Mouse (Mus musculus) heart, embryonic 14.5 days (tissue): ENCODE data around the gene Mvb12b. TPM values are rescaled to one million over a fixed set of nuclear protein-coding genes. Genes with fewer than 3 reads are reported as not detected.
A peak's percentile ranks its signal among the peaks of the same experiment; 100 is the strongest.

ENCODE experiments used
- ATAC-seq: fragments of 200-750 bp; cut with Nextera tagmentation; 2 replicates; pipeline ENCODE4 v1.8.0; 2017; ENCODE audit warnings: low read depth, moderate TSS enrichment; ENCODE audit not compliant: insufficient number of reproducible peaks, insufficient read depth, low FRiP score
- H3K27ac ChIP-seq, 2 experiments: fragments of 200-500 bp in 1 of 2; fragments of 300-500 bp in 1 of 2; sonication (generic) in 1 of 2; replicated peaks in 1 of 2; 2 replicates each; pipeline ENCODE4 v1.5.1; 2012 to 2014; ENCODE audit warnings: low read depth in 2 of 2, low read length in 2 of 2, control low read depth in 1 of 2, mild to moderate bottlenecking in 1 of 2, mixed read lengths in 1 of 2; ENCODE audit not compliant: control insufficient read depth in 1 of 2, insufficient read depth in 1 of 2
- H3K27me3 ChIP-seq: fragments of 300-500 bp; sonication (generic); 2 replicates; pipeline ENCODE4 v1.6.1; 2014; ENCODE audit warnings: mild to moderate bottlenecking, low read length, control low read depth; ENCODE audit not compliant: control insufficient read depth, insufficient read depth
- H3K36me3 ChIP-seq: fragments of 300-500 bp; sonication (generic); 2 replicates; pipeline ENCODE4 v1.6.1; 2014; ENCODE audit warnings: mild to moderate bottlenecking, control low read depth, low read length, mixed read lengths; ENCODE audit not compliant: control insufficient read depth, insufficient read depth
- H3K4me1 ChIP-seq, 2 experiments: fragments of 200-500 bp in 1 of 2; fragments of 300-500 bp in 1 of 2; sonication (generic) in 1 of 2; 2 replicates each; pipeline ENCODE4 v1.6.1; 2012 to 2014; ENCODE audit warnings: low read length in 2 of 2, control low read depth in 1 of 2, mixed read lengths in 1 of 2; ENCODE audit not compliant: control insufficient read depth in 2 of 2, insufficient read depth in 2 of 2
- H3K4me2 ChIP-seq: fragments of 300-500 bp; sonication (generic); 2 replicates; pipeline ENCODE4 v1.6.1; 2014; ENCODE audit warnings: mild to moderate bottlenecking, low read length
- H3K4me3 ChIP-seq, 2 experiments: fragments of 200-500 bp in 1 of 2; fragments of 300-500 bp in 1 of 2; sonication (generic) in 1 of 2; 2 replicates each; pipeline ENCODE4 v1.5.1; 2012 to 2014; ENCODE audit warnings: low read length in 2 of 2, mild to moderate bottlenecking in 2 of 2, control low read depth in 1 of 2, low read depth in 1 of 2, moderate library complexity in 1 of 2; ENCODE audit not compliant: control insufficient read depth in 1 of 2, insufficient read depth in 1 of 2
- H3K9ac ChIP-seq: fragments of 300-500 bp; sonication (generic); 2 replicates; pipeline ENCODE4 v1.6.1; 2014; ENCODE audit warnings: mild to moderate bottlenecking, low read length
- H3K9me3 ChIP-seq: fragments of 300-500 bp; sonication (generic); 2 replicates; pipeline ENCODE4 v1.6.1; 2016; ENCODE audit warnings: low read length, control low read depth; ENCODE audit not compliant: control insufficient read depth
- WGBS: fragments of 180-500 bp; shearing (Covaris S2); extraction: QIAGEN DNeasy Blood & Tissue Kit; methylation state at CpG from one replicate; pipeline ENCODE4 v1.1.7; 2014; 5-methylcytosine and 5-hydroxymethylcytosine counted together
- polyA plus RNA-seq: library from polyadenylated mRNA; unstranded; fragments of >200 nt; fragmentation: Nextera tagmentation; extraction: Ambion mirVana; gene quantifications from 2 replicates; pipeline ENCODE4 v1.2.1, GENCODE M21; 2014

Mvb12b gene
- polyA plus RNA-seq, 1 experiment from 2014 or later: 10.4 TPM

DNA sequence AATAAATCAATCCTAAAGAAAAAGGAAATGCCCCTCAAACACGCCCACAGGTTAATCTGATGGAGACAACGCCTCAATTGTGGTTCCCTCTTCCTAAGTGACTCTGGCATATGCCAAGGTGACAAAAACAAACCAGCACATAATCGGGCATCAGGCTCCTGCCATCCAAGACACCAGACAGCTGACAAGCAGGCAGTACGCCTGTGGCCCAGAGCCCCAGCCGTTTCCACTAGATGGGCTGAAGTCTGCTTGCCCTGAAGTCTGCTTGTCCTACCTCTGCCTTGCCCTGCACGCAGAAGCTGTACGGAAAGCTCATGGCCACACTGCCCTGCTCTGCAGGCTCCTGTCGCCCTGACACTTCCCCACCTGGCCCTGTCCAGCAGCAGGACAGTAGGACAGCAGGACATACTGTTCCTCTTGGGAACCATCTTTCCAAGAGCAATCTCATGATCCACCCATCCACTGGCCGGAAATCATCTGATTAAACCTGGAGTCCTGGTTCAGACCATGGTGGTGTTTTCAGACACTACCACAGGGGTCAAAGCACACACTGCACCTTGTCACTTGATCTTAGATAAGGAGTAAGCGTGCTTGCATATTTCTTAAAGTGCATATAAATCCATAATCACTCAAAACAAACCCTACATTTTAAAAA, 17.9 kb downstream of the Mvb12b start:
- peak overlapping the region; percentile 46 to 58 for H3K27ac ChIP-seq
- no peaks in the 10 kb centered on the region for H3K9me3 ChIP-seq
- H3K4me2 ChIP-seq: no peak overlapping the region
- 60% methylated on average over 10 of the region's 10 CpGs for WGBS
- peaks cover 12 to 15% of the 10 kb centered on the region in 2 experiments for H3K4me1 ChIP-seq
- no peak for ATAC-seq
- H3K4me3 ChIP-seq: no peak overlapping the region
- H3K9ac ChIP-seq: no peak overlapping the region
- no peaks in the 10 kb centered on the region for H3K27me3 ChIP-seq
- peaks cover 14% of the 10 kb centered on the region for H3K36me3 ChIP-seq

DNA sequence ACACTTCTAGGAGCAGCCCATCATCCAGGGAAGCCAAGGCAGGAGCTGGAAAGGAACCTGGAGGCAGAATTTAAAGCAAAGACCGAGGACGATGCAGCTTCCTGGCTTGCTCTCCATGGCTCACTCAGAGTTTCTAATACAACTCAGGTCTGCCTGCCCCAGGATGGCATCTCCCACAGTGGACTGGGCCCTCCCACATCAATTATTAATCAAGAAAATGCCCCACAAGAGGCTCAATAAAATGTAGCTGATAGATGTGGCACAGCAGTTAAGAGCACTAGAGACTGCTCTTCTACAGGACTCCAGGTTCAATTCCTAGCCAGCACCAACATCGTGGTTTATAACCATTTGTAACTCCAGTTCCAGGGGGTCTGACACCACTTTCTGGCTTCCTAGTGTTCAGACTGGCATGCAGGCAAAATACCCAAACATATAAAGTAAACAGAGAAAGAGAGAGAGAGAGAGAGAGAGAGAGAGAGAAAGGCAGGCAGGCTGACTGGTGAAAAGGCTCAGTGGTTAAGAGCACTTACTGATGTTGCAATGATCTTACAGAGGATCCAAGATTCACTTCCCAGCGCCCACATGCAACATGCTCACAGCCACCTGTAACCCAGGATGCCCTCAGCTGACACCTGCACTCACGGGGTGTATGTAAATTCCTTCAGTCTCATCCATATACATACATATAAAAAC, 18.6 kb downstream of the Mvb12b start:
- ATAC-seq: no peak

DNA sequence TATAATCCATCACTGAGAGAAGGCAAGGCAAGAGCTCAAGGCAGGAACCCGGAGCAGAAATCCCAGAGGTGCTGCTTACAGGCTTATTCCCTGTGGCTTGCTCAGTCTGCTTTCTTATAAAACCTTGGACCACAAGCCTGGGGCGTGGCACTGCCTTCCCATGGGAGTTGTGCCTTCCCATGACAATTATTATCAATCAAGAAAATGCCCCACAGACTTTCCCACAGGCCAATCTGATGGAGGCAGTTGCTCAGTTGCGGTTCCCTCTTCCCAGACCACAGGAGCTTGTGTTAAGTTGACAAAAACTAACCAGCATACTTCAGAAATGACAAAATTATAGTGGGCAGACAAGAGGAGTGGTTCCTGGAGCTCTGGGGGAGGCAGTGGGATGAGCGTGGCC, 19.4 kb downstream of the Mvb12b start:
- Histone ChIP-seq H3K4me3 (no peak overlapping the region), H3K36me3 (peaks cover 10% of the 10 kb centered on the region), H3K4me1 (peaks cover 7 to 14% of the 10 kb centered on the region in 2 experiments), H3K27ac (no peak overlapping the region), H3K9ac (no peak overlapping the region), H3K27me3 (no peaks in the 10 kb centered on the region), H3K4me2 (no peak overlapping the region), H3K9me3 (no peaks in the 10 kb centered on the region)
- no peak for ATAC-seq
- 80% methylated on average over 4 of the region's 4 CpGs for WGBS

More for the DNA sequence above, 18.6 kb downstream of the Mvb12b start:
- WGBS: 65% methylated on average over 5 of the region's 5 CpGs
- Histone ChIP-seq H3K4me1 (peaks cover 7 to 14% of the 10 kb centered on the region in 2 experiments), H3K4me3 (no peak overlapping the region), H3K27me3 (no peaks in the 10 kb centered on the region), H3K4me2 (no peak overlapping the region), H3K27ac (no peak overlapping the region), H3K9me3 (no peaks in the 10 kb centered on the region), H3K36me3 (peaks cover 14% of the 10 kb centered on the region), H3K9ac (no peak overlapping the region)

DNA sequence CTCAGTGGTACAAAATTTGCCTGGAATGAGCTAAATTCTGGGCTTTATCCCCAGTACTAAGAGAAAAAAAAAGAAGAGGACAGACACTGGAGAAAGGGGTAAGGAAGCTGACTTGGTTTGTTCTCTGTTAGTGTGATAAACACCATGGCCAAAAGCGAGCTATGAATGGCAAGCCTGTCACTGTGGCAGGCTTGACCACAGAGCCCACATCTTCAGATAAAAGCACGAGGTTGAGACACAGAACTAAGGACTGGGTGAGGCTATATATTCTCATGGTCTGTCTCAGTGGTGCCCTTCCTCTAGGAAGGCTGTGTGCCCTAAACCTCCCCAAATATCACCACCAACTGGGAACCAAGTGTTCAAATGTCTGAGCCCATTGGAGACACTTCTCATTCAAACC, 31.0 kb downstream of the Mvb12b start:
- H3K27me3 ChIP-seq: no peaks in the 10 kb centered on the region
- H3K9ac ChIP-seq: no peak overlapping the region
- no peak overlapping the region for H3K27ac ChIP-seq
- no peak for ATAC-seq
- no peaks in the 10 kb centered on the region for H3K9me3 ChIP-seq
- no peaks in the 10 kb centered on the region for H3K36me3 ChIP-seq
- peaks cover 0 to 7% of the 10 kb centered on the region in 2 experiments; a peak in 1 of 4 replicates for H3K4me1 ChIP-seq
- no peak overlapping the region for H3K4me3 ChIP-seq
- WGBS: 47% methylated on average over 2 of the region's 2 CpGs
- no peak overlapping the region for H3K4me2 ChIP-seq

DNA sequence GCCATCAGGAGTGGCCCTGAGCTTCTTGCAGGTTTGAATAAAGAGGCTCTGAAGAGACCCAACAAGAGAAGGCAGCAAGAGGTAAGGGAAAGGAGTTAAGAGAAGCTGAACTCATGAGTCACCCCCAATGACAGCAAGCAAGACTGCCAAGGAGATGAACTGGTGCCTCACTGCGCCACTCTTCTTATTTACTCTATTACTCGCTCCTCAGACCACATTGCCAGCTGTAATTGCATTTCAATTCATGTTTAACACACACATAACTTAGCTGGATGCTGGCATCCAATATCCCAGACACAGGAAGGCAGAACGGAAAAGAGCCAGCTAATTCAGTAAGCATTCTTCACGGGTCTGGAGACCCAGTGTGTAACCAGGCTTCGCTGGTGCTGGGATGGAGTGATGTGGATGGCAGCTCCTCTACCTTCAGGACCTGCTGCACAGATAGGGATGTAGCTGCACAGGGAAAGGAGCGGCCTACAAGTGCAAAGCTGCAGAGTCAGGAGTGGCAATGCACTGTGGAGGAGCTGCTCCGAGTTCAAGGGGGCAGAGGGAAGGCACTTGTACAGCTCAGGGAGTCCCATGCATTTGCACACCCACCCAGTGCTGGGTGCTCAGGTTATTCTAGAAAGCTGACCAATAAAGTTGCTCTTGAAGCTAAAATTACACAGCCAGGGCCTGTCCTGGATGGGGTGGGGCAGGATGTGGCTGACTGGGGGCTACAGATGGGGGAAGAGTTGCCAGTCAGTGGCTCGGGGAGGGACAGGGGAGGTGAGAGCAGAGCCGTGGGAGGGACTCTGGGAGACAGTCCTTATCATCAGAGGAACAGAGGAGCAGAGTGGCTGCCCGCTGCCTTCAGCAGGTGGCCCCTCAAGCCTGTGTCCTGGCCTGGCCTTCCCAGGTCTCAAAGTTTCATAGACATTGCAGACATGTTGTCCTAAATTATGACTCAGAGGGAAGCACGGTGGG, 34.5 kb downstream of the Mvb12b start:
- Histone ChIP-seq H3K9ac (no peak overlapping the region), H3K9me3 (no peaks in the 10 kb centered on the region), H3K4me1 (no peaks in the 10 kb centered on the region; a peak in 1 of 4 replicates), H3K4me2 (no peak overlapping the region), H3K36me3 (no peaks in the 10 kb centered on the region), H3K4me3 (no peak overlapping the region), H3K27me3 (no peaks in the 10 kb centered on the region), H3K27ac (no peak overlapping the region)
- ATAC-seq: 0 out of 2 replicates have a peak, but pooled peaks have one; percentile 26
- WGBS: 64% methylated on average over 11 of the region's 11 CpGs

DNA sequence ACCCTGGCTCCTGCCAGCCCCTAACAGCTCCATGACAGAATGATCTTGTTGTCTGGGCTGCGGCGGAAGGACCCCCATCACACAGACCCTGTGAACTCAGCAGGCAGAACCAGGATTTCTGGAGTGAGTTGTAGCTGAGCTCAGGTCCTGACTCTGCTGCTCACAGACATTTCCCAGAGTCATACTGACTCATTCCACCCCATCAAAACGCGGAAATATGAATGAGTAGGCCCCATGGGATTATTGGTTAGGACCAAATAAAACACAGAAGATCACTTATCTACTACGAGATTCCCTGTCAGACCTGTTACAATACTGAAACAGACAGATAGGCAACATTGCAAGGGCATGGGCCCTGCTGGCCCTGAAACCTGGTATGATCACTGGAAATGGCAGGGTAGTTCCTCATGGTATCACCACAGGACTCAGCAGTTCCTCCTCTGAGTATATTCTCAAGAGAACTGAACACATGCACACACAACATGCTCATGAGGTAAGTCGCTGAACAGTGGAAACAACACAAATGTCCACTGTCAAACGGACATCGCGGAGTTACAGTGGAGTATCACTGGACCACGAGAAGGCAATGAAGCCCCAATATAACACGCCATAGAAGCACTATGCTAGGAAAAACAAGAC, 40.4 kb downstream of the Mvb12b start:
- ATAC-seq: no peak
- no peak overlapping the region for H3K4me3 ChIP-seq
- 0 out of 2 replicates have a peak, but pooled peaks cover 4% of the 10 kb centered on the region for H3K27me3 ChIP-seq
- 86% methylated on average over 11 of the region's 11 CpGs for WGBS
- no peak overlapping the region for H3K27ac ChIP-seq
- no peak overlapping the region for H3K4me2 ChIP-seq
- peaks cover 12 to 24% of the 10 kb centered on the region in 2 experiments for H3K4me1 ChIP-seq
- no peaks in the 10 kb centered on the region for H3K9me3 ChIP-seq
- H3K36me3 ChIP-seq: no peaks in the 10 kb centered on the region
- H3K9ac ChIP-seq: no peak overlapping the region

DNA sequence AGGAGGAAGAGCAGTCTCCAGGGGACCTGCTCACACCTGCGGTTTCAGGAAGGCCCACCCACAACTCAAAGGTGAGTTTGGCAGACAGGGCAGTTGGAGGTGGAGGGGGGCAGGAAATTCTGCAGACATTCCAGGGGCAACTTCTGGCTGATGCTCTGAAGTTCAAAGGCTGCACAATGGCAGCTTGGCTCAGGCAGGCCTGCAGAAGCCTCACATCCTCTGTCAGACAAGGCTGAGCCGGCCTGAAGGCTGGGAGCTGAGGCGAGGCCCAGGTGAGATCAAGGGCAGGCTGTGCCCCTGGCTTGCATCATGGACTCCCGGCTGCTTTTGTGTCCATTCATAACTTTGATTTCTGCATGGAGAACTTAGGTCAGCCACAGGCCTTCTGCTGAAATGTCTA, 41.1 kb downstream of the Mvb12b start:
- WGBS: 63% methylated on average over 4 of the region's 4 CpGs
- no peak overlapping the region for H3K9ac ChIP-seq

More for the DNA sequence above, 41.1 kb downstream of the Mvb12b start:
- H3K4me1 ChIP-seq: peaks cover 12 to 24% of the 10 kb centered on the region in 2 experiments
- peaks cover 10% of the 10 kb centered on the region; the same call in 1 of the 2 replicates for H3K27me3 ChIP-seq
- no peak for ATAC-seq
- no peak overlapping the region for H3K4me2 ChIP-seq
- H3K27ac ChIP-seq: no peak overlapping the region
- H3K36me3 ChIP-seq: no peaks in the 10 kb centered on the region
- H3K4me3 ChIP-seq: no peak overlapping the region
- no peaks in the 10 kb centered on the region for H3K9me3 ChIP-seq
